Mouse (Mus musculus) brain, adult 10 weeks (tissue): ENCODE data around the gene Gm14393. TPM values are rescaled to one million over a fixed set of nuclear protein-coding genes. Genes with fewer than 3 reads are reported as not detected.

Experiments
- polyA plus RNA-seq: library from polyadenylated mRNA; stranded (reverse); fragments of 350-450 nt; fragmentation: Illumina TruSeq; extraction: RNeasy Lipid Tissue Mini Kit (QIAGEN cat#74804); gene quantifications from one replicate; pipeline ENCODE4 v1.2.3, GENCODE M21; 2015; ENCODE audit warnings: low read depth, low replicate concordance

Gm14393 gene
- polyA plus RNA-seq: 1.7 TPM

GRCm38 (mm10) chr2:175067681-175068261 lies at the start of gene Gm14393:
TSS of gene Gm14393 (minus strand) at chr2:175067781.

Other genes starting within 250 kb of the Gm14393 start
- gene Gm14444, start 57.5 kb downstream of the Gm14393 start, polyA plus RNA-seq: not detected
- 25.5 TPM for gene Gm14399, start 74.2 kb upstream of the Gm14393 start, polyA plus RNA-seq
- gene Gm14443, start 108.1 kb upstream of the Gm14393 start, polyA plus RNA-seq: 2.5 TPM
- 22.5 TPM for gene Gm14391, start 139.1 kb upstream of the Gm14393 start, polyA plus RNA-seq
- not detected for gene Gm14440, start 207.3 kb upstream of the Gm14393 start, polyA plus RNA-seq